Mouse (Mus musculus): ENCODE measurements around the gene Tgfbrap1. TPM values are rescaled to one million over a fixed set of nuclear protein-coding genes. Genes with fewer than 3 reads are reported as not detected.
"Not testable (repeated sequence)": the region's sequence is repeated elsewhere in the genome, so short reads cannot be mapped to it uniquely, and the experiment has no call there.

Gene Tgfbrap1
- polyA plus RNA-seq, 1 experiment from 2014 or later, result 11.4 TPM

- Histone ChIP-seq H3K27me3 (replicated peaks; ENCODE audit: control insufficient read depth, insufficient read depth, low read length) (no peaks in the 10 kb centered on the region), H3K4me1 (replicated peaks; ENCODE audit: control insufficient read depth, insufficient read depth, low read length) (no peaks in the 10 kb centered on the region), H3K4me2 (no peak overlapping the region), H3K9me3 (ENCODE audit: control insufficient read depth, low read length) (no peaks in the 10 kb centered on the region), H3K36me3 (ENCODE audit: control insufficient read depth, insufficient read depth, low read length) (no peaks in the 10 kb centered on the region), H3K27ac (ENCODE audit: low read depth, low read length) (no peak overlapping the region), H3K4me3 (ENCODE audit: low read depth, low read length) (no peak overlapping the region), H3K9ac (ENCODE audit: low read depth, low read length) (no peak overlapping the region)
- no peak for DNase-seq (ENCODE audit: low spot score)
- ATAC-seq (replicated peaks; ENCODE audit: low FRiP score), result no peak
- 39% methylated on average over 6 of the region's 6 CpGs for WGBS
Measured at GRCm38 (mm10) chr1:43042271-43042670, 56.2 kb downstream of the Tgfbrap1 start.

DNA sequence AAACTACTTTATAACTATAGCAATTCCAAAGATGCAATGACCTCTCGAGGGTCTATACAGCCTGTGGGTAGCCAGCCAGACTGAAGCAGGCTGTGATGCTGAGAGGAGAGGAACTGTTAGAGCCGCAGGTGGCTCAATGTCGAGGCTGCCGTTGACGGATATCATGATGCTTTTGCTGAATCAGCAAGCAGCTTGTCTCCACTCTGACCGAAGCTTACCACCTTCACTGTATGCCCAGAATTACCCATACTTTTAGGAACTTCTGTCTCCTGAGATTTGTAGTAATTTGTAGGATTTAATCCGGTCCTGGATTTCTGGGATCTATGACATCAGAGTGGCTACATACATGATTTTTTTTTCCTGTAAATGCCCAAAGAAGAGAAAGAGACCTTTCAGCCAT is 62.4 kb downstream of the Tgfbrap1 start:
- no peak overlapping the region for H3K9ac ChIP-seq (ENCODE audit: low read depth, low read length)
- no peaks in the 10 kb centered on the region for H3K4me1 ChIP-seq (replicated peaks; ENCODE audit: control insufficient read depth, insufficient read depth, low read length)
- no peaks in the 10 kb centered on the region for H3K36me3 ChIP-seq (ENCODE audit: control insufficient read depth, insufficient read depth, low read length)
- no peak overlapping the region for H3K4me2 ChIP-seq
- no peaks in the 10 kb centered on the region for H3K27me3 ChIP-seq (replicated peaks; ENCODE audit: control insufficient read depth, insufficient read depth, low read length)
- H3K27ac ChIP-seq (ENCODE audit: low read depth, low read length), result no peak overlapping the region
- H3K9me3 ChIP-seq (ENCODE audit: control insufficient read depth, low read length), result no peaks in the 10 kb centered on the region
- no peak overlapping the region for H3K4me3 ChIP-seq (ENCODE audit: low read depth, low read length)
- ATAC-seq (replicated peaks; ENCODE audit: low FRiP score), result no peak
- DNase-seq (ENCODE audit: low spot score), result no peak
- WGBS, result 79% methylated on average over 7 of the region's 7 CpGs

GRCm38 (mm10) chr1:43015153-43015685 is 83.2 kb downstream of the Tgfbrap1 start:
- not testable (repeated sequence) for H3K27ac ChIP-seq (ENCODE audit: low read depth, low read length); H3K4me3 ChIP-seq (ENCODE audit: low read depth, low read length); H3K9ac ChIP-seq (ENCODE audit: low read depth, low read length); H3K36me3 ChIP-seq (ENCODE audit: control insufficient read depth, insufficient read depth, low read length); H3K27me3 ChIP-seq (replicated peaks; ENCODE audit: control insufficient read depth, insufficient read depth, low read length); DNase-seq (ENCODE audit: low spot score); H3K4me1 ChIP-seq (replicated peaks; ENCODE audit: control insufficient read depth, insufficient read depth, low read length); H3K9me3 ChIP-seq (ENCODE audit: control insufficient read depth, low read length); H3K4me2 ChIP-seq; ATAC-seq (replicated peaks; ENCODE audit: low FRiP score)
- WGBS, result 80% methylated on average over 7 of the region's 7 CpGs

DNA sequence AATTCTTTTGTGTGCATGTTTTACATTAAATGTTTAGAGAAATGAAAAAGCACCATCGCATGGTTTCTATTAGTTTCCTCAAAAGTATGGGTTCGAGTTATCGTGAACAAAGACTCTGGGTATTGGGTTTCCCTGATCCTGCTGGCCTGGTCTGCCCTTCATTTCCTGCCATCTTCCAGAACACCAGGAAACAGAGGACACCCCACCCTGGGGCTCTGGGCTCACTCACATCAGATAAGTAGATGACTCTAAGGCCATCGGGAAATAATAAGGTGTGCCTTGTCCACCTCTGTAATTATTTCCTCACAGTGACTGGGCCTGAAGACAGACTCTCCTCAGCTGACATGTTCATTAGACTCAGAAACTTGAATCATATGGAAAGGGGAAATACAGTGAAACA is 88.0 kb downstream of the Tgfbrap1 start:
- Histone ChIP-seq H3K4me1 (replicated peaks; ENCODE audit: control insufficient read depth, insufficient read depth, low read length) (no peaks in the 10 kb centered on the region), H3K27me3 (replicated peaks; ENCODE audit: control insufficient read depth, insufficient read depth, low read length) (no peaks in the 10 kb centered on the region), H3K36me3 (ENCODE audit: control insufficient read depth, insufficient read depth, low read length) (no peaks in the 10 kb centered on the region), H3K9me3 (ENCODE audit: control insufficient read depth, low read length) (no peaks in the 10 kb centered on the region), H3K4me2 (no peak overlapping the region), H3K9ac (ENCODE audit: low read depth, low read length) (no peak overlapping the region), H3K27ac (ENCODE audit: low read depth, low read length) (no peak overlapping the region), H3K4me3 (ENCODE audit: low read depth, low read length) (no peak overlapping the region)
- ATAC-seq (replicated peaks; ENCODE audit: low FRiP score) (no peak), DNase-seq (ENCODE audit: low spot score) (no peak)
- 81% methylated on average over 4 of the region's 4 CpGs for WGBS

- ATAC-seq (replicated peaks; ENCODE audit: low FRiP score) (no peak), DNase-seq (ENCODE audit: low spot score) (no peak)
- no peaks in the 10 kb centered on the region for H3K9me3 ChIP-seq (ENCODE audit: control insufficient read depth, low read length)
- H3K4me2 ChIP-seq, result no peak overlapping the region
- no peak overlapping the region for H3K4me3 ChIP-seq (ENCODE audit: low read depth, low read length)
- H3K27ac ChIP-seq (ENCODE audit: low read depth, low read length), result no peak overlapping the region
- WGBS, result 73% methylated on average over 4 of the region's 4 CpGs
- H3K36me3 ChIP-seq (ENCODE audit: control insufficient read depth, insufficient read depth, low read length), result no peaks in the 10 kb centered on the region
- H3K9ac ChIP-seq (ENCODE audit: low read depth, low read length), result no peak overlapping the region
- no peaks in the 10 kb centered on the region for H3K4me1 ChIP-seq (replicated peaks; ENCODE audit: control insufficient read depth, insufficient read depth, low read length)
- no peaks in the 10 kb centered on the region for H3K27me3 ChIP-seq (replicated peaks; ENCODE audit: control insufficient read depth, insufficient read depth, low read length)
Measured at GRCm38 (mm10) chr1:43006524-43006923, 91.9 kb downstream of the Tgfbrap1 start.

DNA sequence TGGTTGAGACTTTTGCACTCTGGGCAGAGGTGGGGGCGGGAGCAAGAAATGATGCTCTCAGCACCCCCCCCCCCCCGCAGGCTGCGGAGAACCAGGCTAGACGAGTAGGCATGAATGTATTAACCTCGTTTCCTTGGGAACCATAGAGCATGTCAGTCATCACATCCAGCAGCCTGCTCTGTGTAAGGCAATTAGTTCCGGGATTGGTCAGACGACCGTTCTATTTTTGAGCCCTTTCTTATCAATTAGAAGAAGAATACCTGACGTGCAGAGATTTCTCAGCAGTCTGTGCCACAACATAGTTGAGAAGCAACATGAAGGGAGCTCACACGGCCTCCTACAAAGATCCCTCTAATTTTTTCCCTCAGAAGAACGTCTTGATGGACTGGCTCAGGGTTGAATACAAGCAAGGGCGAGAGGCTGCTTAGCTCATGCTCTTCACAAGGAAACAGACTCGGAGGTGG is 92.4 kb downstream of the Tgfbrap1 start:
- H3K4me3 ChIP-seq (ENCODE audit: low read depth, low read length), result no peak overlapping the region

More for the DNA sequence above, 92.4 kb downstream of the Tgfbrap1 start:
- H3K27me3 ChIP-seq (replicated peaks; ENCODE audit: control insufficient read depth, insufficient read depth, low read length), result no peaks in the 10 kb centered on the region
- H3K4me1 ChIP-seq (replicated peaks; ENCODE audit: control insufficient read depth, insufficient read depth, low read length), result no peaks in the 10 kb centered on the region
- no peak for ATAC-seq (replicated peaks; ENCODE audit: low FRiP score)
- 66% methylated on average over 13 of the region's 13 CpGs for WGBS
- no peaks in the 10 kb centered on the region for H3K9me3 ChIP-seq (ENCODE audit: control insufficient read depth, low read length)
- H3K27ac ChIP-seq (ENCODE audit: low read depth, low read length), result no peak overlapping the region
- no peak overlapping the region for H3K4me2 ChIP-seq
- no peak overlapping the region for H3K9ac ChIP-seq (ENCODE audit: low read depth, low read length)
- DNase-seq (ENCODE audit: low spot score), result no peak
- H3K36me3 ChIP-seq (ENCODE audit: control insufficient read depth, insufficient read depth, low read length), result no peaks in the 10 kb centered on the region

Small RNA genes within 50 kb of the gene (microRNA-seq; reads per million reads assigned to microRNA genes)
- gene Gm24001 (ENCODE audit: borderline number of aligned reads), result not detected

Other genes with a start within 250 kb of the Tgfbrap1 start
- 57.8 and 65.5 TPM in 2 replicates for gene Mrps9, start 247.4 kb downstream of the Tgfbrap1 start, polyA plus RNA-seq (2014; fragmentation: Nextera tagmentation; extraction: Ambion mirVana)
- 2.3 and 3.1 TPM in 2 replicates for gene Gpr45, start 145.8 kb downstream of the Tgfbrap1 start, polyA plus RNA-seq (2014; fragmentation: Nextera tagmentation; extraction: Ambion mirVana)
- gene AI597479, start 73 bp upstream of the Tgfbrap1 start, polyA plus RNA-seq (2014; fragmentation: Nextera tagmentation; extraction: Ambion mirVana), result 21.5 and 24.0 TPM in 2 replicates
- 6.1 and 9.3 TPM in 2 replicates for gene Fhl2, start 98.3 kb upstream of the Tgfbrap1 start, polyA plus RNA-seq (2014; fragmentation: Nextera tagmentation; extraction: Ambion mirVana)